Mouse (Mus musculus): ENCODE data around the gene Vsig1. TPM values are rescaled to one million over a fixed set of nuclear protein-coding genes. Genes with fewer than 3 reads are reported as not detected.
A peak's percentile ranks its signal among the peaks of the same experiment; 100 is the strongest.

Vsig1 gene
- not detected in 2 replicates for polyA plus RNA-seq (2016; fragmentation: Nextera tagmentation; extraction: Ambion mirVana)

DNA sequence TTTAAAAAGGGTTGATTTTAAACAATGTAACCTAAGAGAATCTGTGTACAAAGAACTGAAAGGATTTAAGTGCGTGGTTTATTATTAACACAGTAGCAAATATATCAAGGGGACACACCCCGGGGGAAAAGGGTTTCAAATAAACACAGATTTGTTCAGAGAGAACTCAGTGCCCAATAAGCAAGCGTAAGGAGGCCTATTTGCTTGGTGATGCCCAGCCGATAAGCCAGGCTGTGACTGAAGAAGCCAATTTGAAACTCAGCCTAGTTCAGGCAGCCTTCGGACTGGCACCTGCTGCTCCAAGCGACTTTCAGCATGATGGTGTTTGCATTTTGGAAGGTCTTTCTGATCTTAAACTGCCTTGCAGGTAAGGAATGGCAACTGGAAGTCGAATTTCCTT lies at the start of gene Vsig1:
Gene Vsig1 (plus strand): TSS at position 249 of the 400 bp plus-strand sequence.
- no peaks in the 10 kb centered on the region for H3K4me1 ChIP-seq
- 79% methylated on average over 7 of the region's 7 CpGs for WGBS
- H3K27me3 ChIP-seq (ENCODE audit: low read depth, poor library complexity, severe bottlenecking): peaks cover 85% of the 10 kb centered on the region
- no peaks in the 10 kb centered on the region for H3K9me3 ChIP-seq (replicated peaks)
- H3K27ac ChIP-seq (replicated peaks): no peak within 1 kb of the TSS
- H3K4me3 ChIP-seq: no peak within 1 kb of the TSS
- DNase-seq (ENCODE audit: low spot score): no peak
- no peaks in the 10 kb centered on the region for H3K36me3 ChIP-seq

DNA sequence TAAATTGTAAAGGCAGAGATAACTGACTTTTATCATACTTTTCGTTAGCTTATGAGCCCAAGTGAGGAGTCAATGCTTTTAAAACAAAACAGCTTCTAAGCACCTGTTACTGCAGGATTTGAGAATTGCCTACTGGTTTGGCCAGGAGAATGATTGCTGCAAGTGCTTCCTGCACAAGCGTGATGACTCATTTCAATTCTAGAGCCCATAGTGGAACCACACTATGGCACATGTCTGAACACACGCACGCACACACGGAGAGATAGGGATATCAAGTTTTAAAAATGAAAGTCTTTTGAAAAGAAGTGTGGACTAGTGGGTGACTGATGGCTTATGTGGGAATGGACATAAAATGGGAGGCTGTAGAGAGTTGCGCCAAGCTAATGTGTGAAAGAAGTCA lies 44.6 kb upstream of the Vsig1 start:
- 94% methylated on average over 6 of the region's 6 CpGs for WGBS
- Histone ChIP-seq H3K4me1 (no peaks in the 10 kb centered on the region), H3K36me3 (no peaks in the 10 kb centered on the region)

DNA sequence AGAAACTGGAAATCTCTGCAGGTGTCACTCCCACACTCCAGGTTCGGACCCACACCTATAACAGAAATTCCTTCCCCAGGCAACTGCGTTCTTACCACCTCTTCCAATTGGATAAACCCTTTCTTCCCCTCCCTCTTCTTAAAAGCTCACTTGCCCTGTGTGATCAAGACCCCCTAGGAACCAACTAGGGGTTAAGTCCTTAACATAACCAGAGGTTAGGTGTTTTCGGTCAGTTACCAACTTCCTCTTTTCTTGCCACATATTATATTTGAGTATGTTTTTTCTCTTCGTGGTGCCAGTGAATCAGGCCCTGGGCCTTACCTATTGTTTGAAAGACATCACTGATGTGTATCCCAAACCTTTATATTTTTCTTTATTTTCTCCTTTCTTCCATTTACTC lies 44.0 kb upstream of the Vsig1 start:
- DNase-seq (ENCODE audit: low spot score): no peak
- peaks cover 77% of the 10 kb centered on the region for H3K27me3 ChIP-seq (ENCODE audit: low read depth, poor library complexity, severe bottlenecking)
- 91% methylated on average over 4 of the region's 4 CpGs for WGBS
- H3K27ac ChIP-seq (replicated peaks): no peak overlapping the region
- no peaks in the 10 kb centered on the region for H3K9me3 ChIP-seq (replicated peaks)
- no peaks in the 10 kb centered on the region for H3K36me3 ChIP-seq
- no peaks in the 10 kb centered on the region for H3K4me1 ChIP-seq
- no peak overlapping the region for H3K4me3 ChIP-seq

More for the DNA sequence above, 44.6 kb upstream of the Vsig1 start:
- no peaks in the 10 kb centered on the region for H3K9me3 ChIP-seq (replicated peaks)
- no peak for DNase-seq (ENCODE audit: low spot score)
- no peak overlapping the region for H3K27ac ChIP-seq (replicated peaks)
- peaks cover 77% of the 10 kb centered on the region for H3K27me3 ChIP-seq (ENCODE audit: low read depth, poor library complexity, severe bottlenecking)
- H3K4me3 ChIP-seq: no peak overlapping the region

DNA sequence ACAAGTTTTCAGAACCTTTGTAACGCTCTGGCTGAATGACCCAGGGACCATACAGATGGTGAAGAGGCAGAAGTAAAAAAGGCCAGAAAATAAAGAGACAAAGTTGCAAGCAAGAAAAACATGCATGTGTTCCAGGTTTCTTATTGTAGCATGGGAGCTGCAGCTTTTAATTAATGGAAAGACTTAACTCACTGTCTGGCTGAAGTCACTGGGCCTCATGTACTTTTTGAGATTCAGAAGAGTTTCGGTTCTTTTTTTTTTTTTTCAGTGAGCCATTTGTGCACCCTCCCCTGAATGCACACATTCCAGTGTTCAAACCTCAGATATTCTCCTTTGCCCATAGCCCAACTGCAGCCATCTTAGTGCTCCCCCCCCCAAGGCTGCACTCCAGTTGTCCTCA lies 20.2 kb upstream of the Vsig1 start:
- no peak for DNase-seq (ENCODE audit: low spot score)
- no peak overlapping the region for H3K27ac ChIP-seq (replicated peaks)
- no peaks in the 10 kb centered on the region for H3K36me3 ChIP-seq
- no peaks in the 10 kb centered on the region for H3K4me1 ChIP-seq
- H3K9me3 ChIP-seq (replicated peaks): no peaks in the 10 kb centered on the region
- H3K27me3 ChIP-seq (ENCODE audit: low read depth, poor library complexity, severe bottlenecking): peaks cover 94% of the 10 kb centered on the region
- WGBS: 84% methylated on average over 2 of the region's 2 CpGs
- H3K4me3 ChIP-seq: no peak overlapping the region

DNA sequence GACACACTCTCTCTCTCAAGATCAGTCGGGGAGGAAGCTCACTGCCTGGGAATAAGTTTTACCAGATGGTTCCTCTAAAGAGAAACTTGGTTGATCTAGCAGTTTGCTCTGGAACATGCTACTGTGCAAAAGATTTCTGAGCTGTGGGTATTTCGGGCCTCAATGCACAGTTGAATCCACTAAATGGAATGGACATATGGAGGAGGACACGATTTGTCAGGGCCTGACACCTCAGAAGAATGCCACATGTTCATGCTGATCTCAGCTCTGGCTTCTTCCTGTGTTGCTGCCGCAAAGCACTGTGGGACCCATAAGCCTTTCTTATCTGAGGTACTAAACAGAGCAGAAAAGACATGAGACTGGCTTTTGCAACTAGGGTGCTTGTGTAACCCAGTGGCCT lies 15.6 kb upstream of the Vsig1 start:
- Histone ChIP-seq H3K4me3 (no peak overlapping the region), H3K9me3 (replicated peaks) (no peaks in the 10 kb centered on the region), H3K4me1 (no peaks in the 10 kb centered on the region), H3K36me3 (no peaks in the 10 kb centered on the region), H3K27ac (replicated peaks) (no peak overlapping the region), H3K27me3 (ENCODE audit: low read depth, poor library complexity, severe bottlenecking) (peaks cover 66% of the 10 kb centered on the region)
- WGBS: 87% methylated on average over 4 of the region's 4 CpGs
- no peak for DNase-seq (ENCODE audit: low spot score)

GRCm38 (mm10) chrX:140903487-140903886 lies 3.9 kb upstream of the Vsig1 start:
- WGBS: 91% methylated on average over 3 of the region's 3 CpGs
- H3K27me3 ChIP-seq (ENCODE audit: low read depth, poor library complexity, severe bottlenecking): peaks cover 83% of the 10 kb centered on the region
- DNase-seq (ENCODE audit: low spot score): no peak

DNA sequence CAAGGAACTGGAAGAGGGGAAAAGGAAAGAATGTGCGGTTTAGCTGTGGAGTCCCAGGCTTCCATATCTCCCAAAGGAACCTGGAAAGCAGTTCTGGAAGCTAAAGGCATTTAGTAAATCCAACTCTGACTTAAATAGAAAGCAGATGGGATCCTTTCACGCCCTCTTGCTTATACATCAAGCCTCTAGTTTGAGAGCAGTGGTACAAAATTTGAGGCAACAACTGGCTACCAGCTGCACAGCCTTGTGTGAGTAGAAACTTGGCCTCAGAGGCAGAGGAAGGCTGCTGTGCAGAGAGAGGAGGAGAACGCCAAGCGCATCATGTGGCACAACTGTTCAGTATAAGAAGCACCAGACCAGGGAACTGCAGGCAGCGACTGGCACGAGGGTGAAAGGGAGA lies 13.9 kb downstream of the Vsig1 start:
- H3K4me1 ChIP-seq: no peaks in the 10 kb centered on the region
- H3K9me3 ChIP-seq (replicated peaks): no peaks in the 10 kb centered on the region
- no peak overlapping the region for H3K4me3 ChIP-seq
- no peak overlapping the region for H3K27ac ChIP-seq (replicated peaks)
- H3K27me3 ChIP-seq (ENCODE audit: low read depth, poor library complexity, severe bottlenecking): peaks cover 99% of the 10 kb centered on the region
- H3K36me3 ChIP-seq: no peaks in the 10 kb centered on the region
- no peak for DNase-seq (ENCODE audit: low spot score)
- WGBS: 85% methylated on average over 6 of the region's 6 CpGs

More at GRCm38 (mm10) chrX:140903487-140903886, 3.9 kb upstream of the Vsig1 start:
- H3K9me3 ChIP-seq (replicated peaks): no peaks in the 10 kb centered on the region
- H3K4me1 ChIP-seq: no peaks in the 10 kb centered on the region
- no peaks in the 10 kb centered on the region for H3K36me3 ChIP-seq
- H3K4me3 ChIP-seq: no peak overlapping the region
- no peak overlapping the region for H3K27ac ChIP-seq (replicated peaks)

GRCm38 (mm10) chrX:140932066-140932465 lies 24.7 kb downstream of the Vsig1 start:
- H3K36me3 ChIP-seq: no peaks in the 10 kb centered on the region
- no peak overlapping the region for H3K4me3 ChIP-seq
- peaks cover 99% of the 10 kb centered on the region for H3K27me3 ChIP-seq (ENCODE audit: low read depth, poor library complexity, severe bottlenecking)
- no peaks in the 10 kb centered on the region for H3K9me3 ChIP-seq (replicated peaks)
- 77% methylated on average over 3 of the region's 3 CpGs for WGBS
- DNase-seq (ENCODE audit: low spot score): no peak
- no peaks in the 10 kb centered on the region for H3K4me1 ChIP-seq
- no peak overlapping the region for H3K27ac ChIP-seq (replicated peaks)

- H3K27ac ChIP-seq (replicated peaks): no peak overlapping the region
- H3K27me3 ChIP-seq (ENCODE audit: low read depth, poor library complexity, severe bottlenecking): peaks cover 99% of the 10 kb centered on the region
- no peaks in the 10 kb centered on the region for H3K4me1 ChIP-seq
- H3K4me3 ChIP-seq: no peak overlapping the region
- 83% methylated on average over 3 of the region's 3 CpGs for WGBS
- no peaks in the 10 kb centered on the region for H3K9me3 ChIP-seq (replicated peaks)
- no peaks in the 10 kb centered on the region for H3K36me3 ChIP-seq
- no peak for DNase-seq (ENCODE audit: low spot score)
Observed at GRCm38 (mm10) chrX:140933263-140933662, 25.9 kb downstream of the Vsig1 start.

GRCm38 (mm10) chrX:140936271-140936670 lies 28.9 kb downstream of the Vsig1 start:
- no peak overlapping the region for H3K4me3 ChIP-seq
- H3K27ac ChIP-seq (replicated peaks): no peak overlapping the region
- H3K4me1 ChIP-seq: no peaks in the 10 kb centered on the region
- H3K27me3 ChIP-seq (ENCODE audit: low read depth, poor library complexity, severe bottlenecking): peaks cover 97% of the 10 kb centered on the region
- WGBS: 75% methylated on average over 5 of the region's 5 CpGs
- no peaks in the 10 kb centered on the region for H3K9me3 ChIP-seq (replicated peaks)
- DNase-seq (ENCODE audit: low spot score): no peak
- no peaks in the 10 kb centered on the region for H3K36me3 ChIP-seq

- Histone ChIP-seq H3K4me3 (no peak overlapping the region), H3K9me3 (replicated peaks) (no peaks in the 10 kb centered on the region), H3K27ac (replicated peaks) (no peak overlapping the region), H3K27me3 (ENCODE audit: low read depth, poor library complexity, severe bottlenecking) (peaks cover 99% of the 10 kb centered on the region), H3K4me1 (peaks cover 7% of the 10 kb centered on the region; the same call in 1 of the 2 replicates), H3K36me3 (peaks cover 15% of the 10 kb centered on the region)
- 90% methylated on average over 4 of the region's 4 CpGs for WGBS
- no peak for DNase-seq (ENCODE audit: low spot score)
Observed at GRCm38 (mm10) chrX:140953618-140954017, 46.2 kb downstream of the Vsig1 start.

GRCm38 (mm10) chrX:140956272-140956940 lies 49.0 kb downstream of the Vsig1 start, which contains the start of the genes Psmd10 and Atg4a:
Gene Psmd10, minus strand, starts transcription at chrX:140956728.
Gene Atg4a, plus strand, starts transcription at chrX:140956907.
- peak within 1 kb of the TSS; percentile 61 for H3K4me3 ChIP-seq
- H3K36me3 ChIP-seq: peaks cover 4% of the 10 kb centered on the region; the same call in 1 of the 2 replicates
- H3K4me1 ChIP-seq: peaks cover 7% of the 10 kb centered on the region; the same call in 1 of the 2 replicates
- peak within 1 kb of the TSS; percentile 76 for H3K27ac ChIP-seq (replicated peaks)
- no peaks in the 10 kb centered on the region for H3K9me3 ChIP-seq (replicated peaks)
- peak; percentile 84 for DNase-seq (ENCODE audit: low spot score)
- 17% methylated on average over 23 of the region's 23 CpGs for WGBS
- H3K27me3 ChIP-seq (ENCODE audit: low read depth, poor library complexity, severe bottlenecking): peaks cover 97% of the 10 kb centered on the region

- peaks cover 91% of the 10 kb centered on the region for H3K27me3 ChIP-seq (ENCODE audit: low read depth, poor library complexity, severe bottlenecking)
- 21% methylated on average over 5 of the region's 5 CpGs for WGBS
- H3K27ac ChIP-seq (replicated peaks): no peak overlapping the region
- H3K36me3 ChIP-seq: peaks cover 4% of the 10 kb centered on the region; the same call in 1 of the 2 replicates
- no peaks in the 10 kb centered on the region for H3K9me3 ChIP-seq (replicated peaks)
- no peak for DNase-seq (ENCODE audit: low spot score)
- H3K4me3 ChIP-seq: peak overlapping the region; percentile 61
- H3K4me1 ChIP-seq: peaks cover 7% of the 10 kb centered on the region; the same call in 1 of the 2 replicates
Observed at GRCm38 (mm10) chrX:140956959-140957358, 49.6 kb downstream of the Vsig1 start.

Data from midbrain, embryonic 10.5 days (tissue).